Mouse (Mus musculus): ENCODE results near the gene Bicd1. TPM values are rescaled to one million over a fixed set of nuclear protein-coding genes. Genes with fewer than 3 reads are reported as not detected.
"Not testable (repeated sequence)": the region's sequence is repeated elsewhere in the genome, so short reads cannot be mapped to it uniquely, and the experiment has no call there.

Bicd1 gene
- polyA plus RNA-seq, 1 experiment from 2014 or later, result 48.7 TPM

DNA sequence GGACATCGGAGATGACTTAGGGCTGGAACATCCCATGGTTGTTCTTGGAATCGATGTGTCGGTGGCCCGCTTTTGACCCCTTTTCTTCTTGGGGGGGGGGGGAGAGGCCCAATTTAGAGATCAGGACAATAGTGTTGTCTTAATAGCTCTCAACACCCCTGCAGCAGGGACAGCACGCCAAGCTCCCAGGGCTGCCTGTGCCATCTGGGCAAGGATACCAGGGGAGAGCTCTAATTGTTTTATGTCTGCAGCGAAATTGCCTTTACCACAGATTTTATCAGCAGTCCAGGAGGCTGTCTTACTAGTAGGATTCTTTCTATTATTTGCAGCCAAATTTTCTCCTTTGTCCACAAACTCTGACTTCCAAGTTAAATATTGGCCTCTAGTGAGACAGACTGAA is 63.8 kb downstream of the Bicd1 start:
- 84% methylated on average over 5 of the region's 6 CpGs for WGBS
- not testable (repeated sequence) for H3K4me1 ChIP-seq (ENCODE audit: control insufficient read depth, insufficient read depth, low read length); H3K9me3 ChIP-seq (replicated peaks; ENCODE audit: control insufficient read depth, low read length, poor library complexity, severe bottlenecking); H3K9ac ChIP-seq (ENCODE audit: low read depth, low read length); ATAC-seq; H3K4me2 ChIP-seq (ENCODE audit: low read length); H3K27me3 ChIP-seq (ENCODE audit: control insufficient read depth, insufficient read depth, low read depth, low read length); H3K36me3 ChIP-seq (ENCODE audit: control insufficient read depth, insufficient read depth, low read length); H3K4me3 ChIP-seq (ENCODE audit: low read depth, low read length); H3K27ac ChIP-seq (ENCODE audit: low read length)

DNA sequence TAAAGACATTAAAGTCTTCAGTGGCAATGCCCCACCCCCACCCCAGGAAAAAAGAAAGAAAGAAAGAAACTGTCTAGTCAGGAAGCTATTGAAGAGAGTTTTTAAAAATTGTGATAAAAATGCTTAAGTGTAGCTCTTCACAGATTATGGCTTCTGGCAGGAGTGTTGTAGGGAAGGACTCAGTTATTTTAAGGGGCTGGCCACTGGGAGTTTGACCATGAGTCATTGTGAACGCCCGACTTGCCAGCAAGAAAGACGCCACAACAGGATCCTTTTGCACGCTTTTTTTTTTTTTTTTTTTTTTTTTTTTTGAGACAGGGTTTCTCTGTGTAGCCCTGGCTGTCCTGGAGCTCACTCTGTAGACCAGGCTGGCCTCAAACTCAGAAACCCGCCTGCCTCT is 73.2 kb downstream of the Bicd1 start:
- H3K9me3 ChIP-seq (replicated peaks; ENCODE audit: control insufficient read depth, low read length, poor library complexity, severe bottlenecking); H3K27me3 ChIP-seq (ENCODE audit: control insufficient read depth, insufficient read depth, low read depth, low read length); H3K4me1 ChIP-seq (ENCODE audit: control insufficient read depth, insufficient read depth, low read length); ATAC-seq; H3K36me3 ChIP-seq (ENCODE audit: control insufficient read depth, insufficient read depth, low read length); H3K4me3 ChIP-seq (ENCODE audit: low read depth, low read length); H3K9ac ChIP-seq (ENCODE audit: low read depth, low read length); H3K27ac ChIP-seq (ENCODE audit: low read length); H3K4me2 ChIP-seq (ENCODE audit: low read length): not testable (repeated sequence)
- 90% methylated on average over 5 of the region's 5 CpGs for WGBS

DNA sequence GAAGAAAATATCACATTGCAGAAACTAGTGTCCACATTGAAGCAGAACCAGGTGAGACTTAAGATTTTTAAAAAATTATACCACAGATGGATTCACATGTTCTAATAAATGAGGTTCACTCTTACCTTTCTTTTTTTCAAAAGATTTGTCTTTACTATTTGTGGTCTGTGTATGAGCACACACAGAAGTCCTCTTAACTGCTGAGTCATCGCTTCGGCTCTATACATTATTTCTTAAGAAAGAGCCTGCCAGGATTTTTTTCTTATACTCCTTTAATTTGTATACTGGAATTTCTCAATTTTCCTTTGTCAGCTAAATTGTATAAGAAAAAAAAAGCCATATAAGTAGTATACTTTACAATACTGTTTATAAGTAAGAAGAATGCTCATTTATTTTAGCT is 86.0 kb downstream of the Bicd1 start:
- Histone ChIP-seq H3K36me3 (ENCODE audit: control insufficient read depth, insufficient read depth, low read length) (peaks cover 7% of the 10 kb centered on the region; the same call in 1 of the 2 replicates), H3K9me3 (replicated peaks; ENCODE audit: control insufficient read depth, low read length, poor library complexity, severe bottlenecking) (no peaks in the 10 kb centered on the region), H3K27me3 (ENCODE audit: control insufficient read depth, insufficient read depth, low read depth, low read length) (no peaks in the 10 kb centered on the region), H3K27ac (ENCODE audit: low read length) (no peak overlapping the region), H3K4me2 (ENCODE audit: low read length) (no peak overlapping the region), H3K9ac (ENCODE audit: low read depth, low read length) (no peak overlapping the region), H3K4me3 (ENCODE audit: low read depth, low read length) (no peak overlapping the region), H3K4me1 (ENCODE audit: control insufficient read depth, insufficient read depth, low read length) (no peaks in the 10 kb centered on the region)
- WGBS, result 95% methylated on average over 2 of the region's 2 CpGs
- no peak for ATAC-seq

DNA sequence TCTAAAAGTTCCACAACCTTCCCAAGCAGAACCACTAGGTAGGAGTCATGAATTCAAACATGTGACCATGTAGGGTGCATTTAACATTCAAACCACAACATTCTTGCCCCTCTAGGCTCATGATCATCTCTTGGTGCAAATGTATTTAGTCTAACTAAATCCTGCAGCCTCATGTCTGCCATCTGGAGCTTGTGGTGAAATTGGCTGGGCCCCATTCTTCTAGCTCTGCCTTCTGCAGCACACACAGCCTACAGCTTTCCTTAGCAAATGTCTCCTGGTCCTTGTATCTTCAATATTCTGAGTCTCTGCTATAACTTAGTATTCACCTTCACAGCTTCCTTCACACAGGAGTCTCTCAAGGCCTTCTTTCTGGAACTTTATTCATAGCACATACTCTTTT is 87.2 kb downstream of the Bicd1 start:
- H3K4me1 ChIP-seq (ENCODE audit: control insufficient read depth, insufficient read depth, low read length), result no peaks in the 10 kb centered on the region
- H3K36me3 ChIP-seq (ENCODE audit: control insufficient read depth, insufficient read depth, low read length), result peaks cover 7% of the 10 kb centered on the region; the same call in 1 of the 2 replicates
- no peaks in the 10 kb centered on the region for H3K9me3 ChIP-seq (replicated peaks; ENCODE audit: control insufficient read depth, low read length, poor library complexity, severe bottlenecking)
- no peak for ATAC-seq
- H3K27me3 ChIP-seq (ENCODE audit: control insufficient read depth, insufficient read depth, low read depth, low read length), result no peaks in the 10 kb centered on the region
- no peak overlapping the region for H3K27ac ChIP-seq (ENCODE audit: low read length)
- H3K4me3 ChIP-seq (ENCODE audit: low read depth, low read length), result no peak overlapping the region
- no peak overlapping the region for H3K4me2 ChIP-seq (ENCODE audit: low read length)
- no peak overlapping the region for H3K9ac ChIP-seq (ENCODE audit: low read depth, low read length)

DNA sequence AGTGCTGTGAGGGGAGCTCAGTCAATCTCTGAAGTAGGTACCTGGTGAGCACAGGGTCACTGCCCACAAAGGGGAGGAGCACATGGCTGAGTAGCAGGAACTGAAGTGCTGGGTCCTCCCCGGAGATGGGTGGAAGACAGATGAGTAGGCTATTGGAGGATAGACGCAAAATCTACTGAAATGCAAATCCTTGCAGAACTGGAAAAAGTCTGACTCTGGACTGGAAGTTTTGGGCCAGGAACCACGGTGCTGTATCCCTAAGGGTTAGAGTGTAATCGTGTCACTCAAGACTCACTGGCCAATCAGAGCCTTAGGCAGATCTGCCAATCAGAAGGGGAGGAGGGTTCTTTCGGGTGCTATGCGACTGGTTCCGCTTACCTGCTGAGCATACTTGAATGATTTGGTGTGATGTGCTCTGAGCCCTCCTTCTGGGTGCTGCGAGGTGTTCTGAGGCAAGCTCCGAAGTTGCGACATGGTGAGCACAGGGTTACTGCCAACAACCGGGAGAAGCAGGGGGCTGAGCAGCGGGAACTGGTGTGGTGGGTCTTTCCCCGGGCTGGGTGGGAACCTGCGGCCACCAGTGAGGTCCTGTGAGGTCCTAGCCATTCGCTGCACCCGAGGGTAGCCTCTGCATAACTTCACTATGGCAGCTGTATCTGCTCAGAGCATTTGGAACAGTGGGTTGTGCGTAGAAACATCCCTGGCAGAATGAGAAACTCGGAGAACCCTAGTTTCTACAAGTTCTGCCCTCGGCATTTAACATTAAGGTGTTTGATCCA is 157.2 kb downstream of the Bicd1 start:
- H3K4me1 ChIP-seq (ENCODE audit: control insufficient read depth, insufficient read depth, low read length), result no peaks in the 10 kb centered on the region; the same call in 1 of the 2 replicates
- WGBS, result 2% methylated on average over 19 of the region's 19 CpGs
- ATAC-seq, result peak; percentile 99
- H3K4me3 ChIP-seq (ENCODE audit: low read depth, low read length), result peak overlapping the region; percentile 47
- H3K9me3 ChIP-seq (replicated peaks; ENCODE audit: control insufficient read depth, low read length, poor library complexity, severe bottlenecking), result no peaks in the 10 kb centered on the region
- H3K9ac ChIP-seq (ENCODE audit: low read depth, low read length), result peak overlapping the region; percentile 58
- H3K27me3 ChIP-seq (ENCODE audit: control insufficient read depth, insufficient read depth, low read depth, low read length), result no peaks in the 10 kb centered on the region
- no peaks in the 10 kb centered on the region for H3K36me3 ChIP-seq (ENCODE audit: control insufficient read depth, insufficient read depth, low read length)
- H3K27ac ChIP-seq (ENCODE audit: low read length), result no peak overlapping the region
- peak overlapping the region; percentile 79 for H3K4me2 ChIP-seq (ENCODE audit: low read length)

DNA sequence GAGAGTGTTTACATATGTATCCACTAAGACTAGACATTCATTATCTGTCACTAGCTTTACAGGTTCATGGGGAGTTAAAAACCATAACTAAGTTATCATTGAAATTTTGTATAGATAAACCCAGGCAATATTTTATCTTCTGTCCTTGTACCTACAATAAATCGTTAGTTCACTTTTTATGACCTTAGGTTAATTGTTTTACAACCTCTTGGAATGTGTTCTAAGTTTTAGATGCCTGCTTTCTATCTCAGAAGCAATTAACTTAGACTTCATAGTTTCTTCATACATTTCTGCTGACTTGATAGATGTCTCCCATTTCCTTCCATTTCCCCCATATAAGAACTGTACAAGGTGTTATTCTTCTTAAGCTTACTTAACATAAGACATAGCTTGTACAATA is 158.5 kb downstream of the Bicd1 start:
- no peak for ATAC-seq
- H3K4me2 ChIP-seq (ENCODE audit: low read length), result no peak overlapping the region
- no peak overlapping the region for H3K27ac ChIP-seq (ENCODE audit: low read length)
- no peaks in the 10 kb centered on the region for H3K9me3 ChIP-seq (replicated peaks; ENCODE audit: control insufficient read depth, low read length, poor library complexity, severe bottlenecking)
- no peaks in the 10 kb centered on the region; the same call in 1 of the 2 replicates for H3K4me1 ChIP-seq (ENCODE audit: control insufficient read depth, insufficient read depth, low read length)
- 100% methylated on average over 1 of the region's 1 CpGs for WGBS
- no peak overlapping the region for H3K4me3 ChIP-seq (ENCODE audit: low read depth, low read length)
- H3K27me3 ChIP-seq (ENCODE audit: control insufficient read depth, insufficient read depth, low read depth, low read length), result no peaks in the 10 kb centered on the region
- H3K36me3 ChIP-seq (ENCODE audit: control insufficient read depth, insufficient read depth, low read length), result no peaks in the 10 kb centered on the region
- H3K9ac ChIP-seq (ENCODE audit: low read depth, low read length), result no peak overlapping the region

DNA sequence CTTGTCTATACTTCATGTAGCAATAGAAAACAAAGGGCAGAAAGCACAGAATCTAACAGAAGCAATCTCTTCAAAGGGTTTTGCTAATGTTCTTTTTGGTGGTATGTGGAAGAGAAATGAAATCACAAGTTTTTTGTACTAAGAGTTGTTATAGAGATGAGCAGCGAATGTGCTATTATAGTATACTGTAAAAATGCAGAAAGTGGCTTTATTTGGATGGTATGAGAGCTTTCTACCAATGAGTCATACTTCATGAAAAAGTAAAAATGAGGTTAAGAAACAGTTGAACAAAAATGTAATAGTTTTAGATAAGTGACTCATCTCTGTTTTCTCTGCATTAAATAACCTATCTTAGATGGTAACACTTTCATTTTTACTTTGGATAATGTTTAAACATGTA is 165.6 kb downstream of the Bicd1 start:
- no peak overlapping the region for H3K4me2 ChIP-seq (ENCODE audit: low read length)
- H3K36me3 ChIP-seq (ENCODE audit: control insufficient read depth, insufficient read depth, low read length), result no peaks in the 10 kb centered on the region
- no peaks in the 10 kb centered on the region for H3K4me1 ChIP-seq (ENCODE audit: control insufficient read depth, insufficient read depth, low read length)
- no peaks in the 10 kb centered on the region for H3K9me3 ChIP-seq (replicated peaks; ENCODE audit: control insufficient read depth, low read length, poor library complexity, severe bottlenecking)
- ATAC-seq, result no peak
- H3K4me3 ChIP-seq (ENCODE audit: low read depth, low read length), result no peak overlapping the region
- 93% methylated on average over 1 of the region's 1 CpGs for WGBS
- H3K27ac ChIP-seq (ENCODE audit: low read length), result no peak overlapping the region
- H3K9ac ChIP-seq (ENCODE audit: low read depth, low read length), result no peak overlapping the region
- H3K27me3 ChIP-seq (ENCODE audit: control insufficient read depth, insufficient read depth, low read depth, low read length), result no peaks in the 10 kb centered on the region

DNA sequence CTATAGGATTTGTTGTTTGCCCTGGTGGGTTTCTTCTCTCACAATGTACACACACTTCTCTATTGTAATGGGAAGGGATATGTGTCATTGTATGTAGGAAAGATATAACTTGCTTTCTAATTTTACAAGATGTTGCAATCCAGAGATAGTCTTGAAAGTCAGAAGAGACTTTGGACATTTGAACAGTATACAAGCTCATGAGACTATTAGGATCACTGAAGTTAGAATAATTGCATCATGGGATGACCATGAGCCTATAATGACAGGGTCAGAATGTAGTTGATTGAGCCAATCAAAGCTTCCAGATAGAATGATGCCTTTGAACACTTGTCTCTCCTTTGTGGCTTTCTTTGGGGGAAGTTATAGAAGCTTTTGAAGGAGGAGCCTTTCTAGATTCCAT is 171.4 kb downstream of the Bicd1 start:
- no peak for ATAC-seq
- Histone ChIP-seq H3K4me3 (ENCODE audit: low read depth, low read length) (no peak overlapping the region), H3K27ac (ENCODE audit: low read length) (no peak overlapping the region)

DNA sequence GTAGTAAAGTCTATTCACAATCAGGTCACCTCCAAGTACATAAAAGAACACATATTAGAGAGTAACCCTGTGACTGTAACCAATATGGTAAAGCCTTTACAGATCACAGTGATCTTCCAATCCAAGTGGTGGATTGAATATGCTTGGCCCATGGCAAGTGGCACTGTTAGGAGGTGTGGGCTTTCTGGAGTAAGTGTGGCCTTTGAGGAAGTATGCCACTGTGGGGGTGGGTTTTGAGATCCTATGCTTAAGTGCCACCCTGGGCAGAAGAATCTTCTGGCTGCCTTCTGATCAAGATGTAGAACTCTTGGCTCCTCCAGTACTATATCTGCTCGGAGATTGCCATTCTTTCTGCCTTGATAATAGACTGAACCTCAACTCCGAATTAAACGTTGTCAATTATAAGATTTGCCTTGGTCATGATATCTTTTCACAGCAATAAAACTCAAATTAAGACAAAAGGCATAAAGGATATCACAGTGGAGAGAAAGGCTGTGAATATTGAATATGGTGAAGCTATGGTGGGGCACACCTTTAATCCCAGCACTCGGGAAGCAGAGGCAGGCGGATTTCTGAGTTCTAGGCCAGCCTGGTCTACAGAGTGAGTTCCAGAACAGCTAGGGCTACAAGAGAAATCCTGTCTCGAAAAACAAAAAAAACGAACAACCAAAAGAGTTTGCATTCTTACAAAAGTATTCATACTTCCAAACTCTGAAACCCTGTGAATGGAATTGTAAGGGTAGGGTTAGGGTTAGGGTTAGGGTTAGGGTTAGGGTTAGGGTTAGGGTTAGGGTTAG is 177.2 kb downstream of the Bicd1 start:
- 94% methylated on average over 7 of the region's 7 CpGs for WGBS
- Histone ChIP-seq H3K36me3 (ENCODE audit: control insufficient read depth, insufficient read depth, low read length) (peaks cover 5% of the 10 kb centered on the region; the same call in 1 of the 2 replicates), H3K4me1 (ENCODE audit: control insufficient read depth, insufficient read depth, low read length) (no peaks in the 10 kb centered on the region), H3K27ac (ENCODE audit: low read length) (no peak overlapping the region), H3K4me3 (ENCODE audit: low read depth, low read length) (no peak overlapping the region), H3K4me2 (ENCODE audit: low read length) (no peak overlapping the region), H3K9me3 (replicated peaks; ENCODE audit: control insufficient read depth, low read length, poor library complexity, severe bottlenecking) (peaks cover 5% of the 10 kb centered on the region; the same call in 1 of the 2 replicates), H3K27me3 (ENCODE audit: control insufficient read depth, insufficient read depth, low read depth, low read length) (no peaks in the 10 kb centered on the region), H3K9ac (ENCODE audit: low read depth, low read length) (no peak overlapping the region)
- ATAC-seq, result no peak

More for the DNA sequence above, 171.4 kb downstream of the Bicd1 start:
- no peaks in the 10 kb centered on the region for H3K4me1 ChIP-seq (ENCODE audit: control insufficient read depth, insufficient read depth, low read length)
- H3K4me2 ChIP-seq (ENCODE audit: low read length), result no peak overlapping the region
- no peak overlapping the region for H3K9ac ChIP-seq (ENCODE audit: low read depth, low read length)
- H3K9me3 ChIP-seq (replicated peaks; ENCODE audit: control insufficient read depth, low read length, poor library complexity, severe bottlenecking), result 0 out of 2 replicates have a peak, but pooled peaks cover 4% of the 10 kb centered on the region
- no peaks in the 10 kb centered on the region for H3K27me3 ChIP-seq (ENCODE audit: control insufficient read depth, insufficient read depth, low read depth, low read length)
- H3K36me3 ChIP-seq (ENCODE audit: control insufficient read depth, insufficient read depth, low read length), result peaks cover 4% of the 10 kb centered on the region; the same call in 1 of the 2 replicates
